Mouse (Mus musculus) midbrain, embryonic 14.5 days (tissue): ENCODE results near the gene 5031439G07Rik. TPM values are rescaled to one million over a fixed set of nuclear protein-coding genes. Genes with fewer than 3 reads are reported as not detected.
A peak's percentile ranks its signal among the peaks of the same experiment; 100 is the strongest.

Experiments used
- microRNA-seq: library from miRNA; unstranded; fragments of <30 nt; microRNA quantifications from one replicate; pipeline ENCODE4, GENCODE M21; 2016
- polyA plus RNA-seq: library from polyadenylated mRNA; unstranded; fragments of >200 nt; fragmentation: Nextera tagmentation; extraction: Ambion mirVana; gene quantifications from 2 replicates; pipeline ENCODE4 v1.2.1, GENCODE M21; 2014

The 5031439G07Rik gene
- polyA plus RNA-seq, 1 experiment from 2014 or later: 22.0 TPM

Small RNA genes lying within 50 kb of the gene (microRNA-seq; reads per million reads assigned to microRNA genes)
- gene Mir1249: 69.7 reads per million, percentile 51 among the genes with 10 or more reads in this experiment

Other genes starting within 250 kb of the 5031439G07Rik start
- gene Phf21b, start 132.5 kb downstream of the 5031439G07Rik start, polyA plus RNA-seq: 21.7 and 27.4 TPM in 2 replicates
- 0.46 and 0.51 TPM in 2 replicates for gene Gm29666, start 68.5 kb downstream of the 5031439G07Rik start, polyA plus RNA-seq
- gene Nup50, start 65.1 kb downstream of the 5031439G07Rik start, polyA plus RNA-seq: 19.4 and 28.7 TPM in 2 replicates
- 0.33 and 0.40 TPM in 2 replicates for gene Upk3a, start 28.6 kb upstream of the 5031439G07Rik start, polyA plus RNA-seq
- gene Fam118a, start 40.4 kb upstream of the 5031439G07Rik start, polyA plus RNA-seq: 24.1 and 28.0 TPM in 2 replicates
- gene Smc1b, start 143.4 kb upstream of the 5031439G07Rik start, polyA plus RNA-seq: 0.12 and 0.55 TPM in 2 replicates
- 0.63 and 1.3 TPM in 2 replicates for gene Ribc2, start 143.5 kb upstream of the 5031439G07Rik start, polyA plus RNA-seq
- 16.7 and 37.0 TPM in 2 replicates for gene Fbln1, start 217.4 kb upstream of the 5031439G07Rik start, polyA plus RNA-seq